Mouse (Mus musculus): Measurements from ENCODE around the gene Rapgef2. TPM values are rescaled to one million over a fixed set of nuclear protein-coding genes. Genes with fewer than 3 reads are reported as not detected.
A peak's percentile ranks its signal among the peaks of the same experiment; 100 is the strongest.

The Rapgef2 gene
- total RNA-seq, 2 experiments from 2014 or later: 16.4 to 17.0 TPM

DNA sequence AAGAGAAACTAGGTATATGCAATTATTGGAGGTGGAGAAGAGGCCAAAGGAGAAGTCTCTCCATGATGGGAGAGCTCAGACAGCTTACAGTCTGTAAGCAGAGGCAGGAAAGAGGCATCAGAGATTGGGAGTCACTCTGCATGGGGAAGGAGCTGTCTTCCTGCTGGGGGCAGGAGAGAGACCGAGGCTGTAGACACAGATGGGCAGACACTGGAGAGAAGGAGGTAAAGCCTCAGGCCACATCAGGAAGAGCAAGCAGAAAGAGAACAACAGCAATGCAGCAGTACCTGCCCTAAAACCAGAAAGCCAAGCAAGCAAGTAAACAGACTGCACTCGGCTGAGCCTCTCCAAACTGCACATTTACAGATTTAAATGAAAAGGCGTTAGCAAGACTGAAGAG is 81.2 kb downstream of the Rapgef2 start:
- no peak for ATAC-seq (ENCODE audit: poor library complexity, severe bottlenecking)

DNA sequence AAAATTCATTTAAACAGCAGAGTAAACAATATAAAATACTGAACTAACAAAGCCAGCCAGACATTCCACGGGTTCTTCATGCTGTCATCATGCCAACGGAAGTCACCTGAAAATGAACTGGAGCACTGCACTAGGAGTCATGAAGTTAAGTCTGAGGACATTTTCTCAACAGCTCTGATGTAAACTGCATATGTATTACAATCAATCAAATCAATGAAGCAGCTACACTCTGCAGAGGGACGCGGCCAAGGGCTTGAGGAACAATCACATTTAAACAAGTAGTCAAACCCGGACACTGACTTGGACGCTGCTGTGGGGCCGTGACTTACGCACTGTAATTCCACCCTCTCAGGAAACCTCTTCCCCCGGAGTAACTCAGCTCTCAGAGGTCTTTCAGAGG is 82.1 kb downstream of the Rapgef2 start:
- ATAC-seq (ENCODE audit: poor library complexity, severe bottlenecking): no peak

DNA sequence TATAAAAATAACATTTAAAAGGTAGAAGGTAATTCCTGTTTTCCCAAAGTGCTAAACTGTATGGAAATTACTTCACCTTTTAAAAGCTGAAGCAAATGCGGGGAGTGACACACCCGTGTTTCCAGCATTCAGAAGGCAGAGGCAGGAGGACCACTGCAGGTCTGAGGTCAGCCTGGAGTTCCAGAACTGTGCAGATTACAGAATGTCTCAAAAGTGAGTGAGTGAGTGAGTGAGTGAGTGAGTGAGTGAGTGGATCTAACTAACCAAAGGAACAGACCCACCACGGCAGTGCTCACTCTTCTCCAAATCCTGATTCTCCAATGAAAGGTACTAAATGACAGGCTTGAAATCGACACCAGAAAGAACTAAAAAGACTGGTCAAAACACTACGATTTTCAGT is 82.5 kb downstream of the Rapgef2 start:
- ATAC-seq (ENCODE audit: poor library complexity, severe bottlenecking): no peak

DNA sequence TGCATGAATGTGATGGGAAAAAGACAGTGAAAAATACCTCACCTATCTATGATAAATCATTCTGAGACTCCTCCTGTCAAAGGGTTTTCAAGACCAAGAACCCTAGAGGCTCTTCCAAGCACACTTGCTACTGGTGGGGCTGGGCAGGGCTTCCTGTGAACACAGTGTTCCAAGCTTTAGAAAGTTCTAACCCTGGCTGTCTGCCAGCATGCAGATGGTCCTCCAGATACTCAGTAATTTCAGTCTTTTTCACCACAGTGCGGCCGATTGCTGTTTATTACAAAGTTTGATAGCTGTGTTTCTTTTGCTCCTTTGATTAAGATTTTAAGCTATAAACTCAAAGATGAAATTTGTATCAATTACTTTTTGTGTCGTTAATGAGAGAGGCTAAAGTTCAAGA is 83.1 kb downstream of the Rapgef2 start:
- no peak for ATAC-seq (ENCODE audit: poor library complexity, severe bottlenecking)

DNA sequence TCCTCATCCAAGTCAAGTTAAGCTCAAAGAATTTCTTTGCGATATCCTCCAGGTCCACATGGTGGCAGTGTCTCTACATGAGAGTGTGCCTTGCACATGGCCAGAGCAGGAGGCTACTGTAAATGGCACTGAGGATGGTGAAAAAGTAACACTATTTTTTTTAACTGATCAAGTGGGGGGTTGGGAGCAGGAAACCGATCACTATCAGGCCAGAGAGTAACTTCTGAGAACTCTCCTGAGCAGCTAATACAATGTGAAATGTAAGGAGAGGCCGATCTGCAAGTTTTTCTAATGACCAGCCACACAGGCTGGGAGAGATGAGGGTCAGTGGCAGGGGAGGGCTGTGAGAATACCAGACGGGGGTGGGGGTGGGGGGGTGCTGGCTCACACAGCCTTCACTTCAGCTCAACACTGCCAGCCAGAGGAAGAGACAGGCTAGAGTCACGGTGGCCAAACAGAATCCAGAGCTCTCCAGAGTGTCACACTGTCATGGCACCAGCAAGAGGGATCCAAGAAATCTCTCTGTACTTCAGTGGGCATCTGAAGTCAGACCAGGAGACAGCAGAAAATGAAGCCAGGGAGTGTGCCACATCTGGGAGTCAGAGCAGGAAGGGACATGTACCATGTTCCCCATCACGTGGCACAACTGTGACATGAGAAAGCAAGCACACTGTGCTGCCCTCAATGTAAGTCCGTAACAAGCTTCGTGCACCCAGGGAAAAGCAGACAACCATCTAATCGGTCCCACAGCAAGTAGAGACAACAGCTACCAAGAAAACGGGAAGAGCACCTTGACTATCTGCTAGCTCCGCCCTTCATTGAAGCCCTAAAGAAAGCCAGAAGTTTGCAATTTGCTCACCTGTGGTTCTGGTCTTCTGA is 83.8 kb downstream of the Rapgef2 start:
- ATAC-seq (ENCODE audit: poor library complexity, severe bottlenecking): peak; percentile 89

DNA sequence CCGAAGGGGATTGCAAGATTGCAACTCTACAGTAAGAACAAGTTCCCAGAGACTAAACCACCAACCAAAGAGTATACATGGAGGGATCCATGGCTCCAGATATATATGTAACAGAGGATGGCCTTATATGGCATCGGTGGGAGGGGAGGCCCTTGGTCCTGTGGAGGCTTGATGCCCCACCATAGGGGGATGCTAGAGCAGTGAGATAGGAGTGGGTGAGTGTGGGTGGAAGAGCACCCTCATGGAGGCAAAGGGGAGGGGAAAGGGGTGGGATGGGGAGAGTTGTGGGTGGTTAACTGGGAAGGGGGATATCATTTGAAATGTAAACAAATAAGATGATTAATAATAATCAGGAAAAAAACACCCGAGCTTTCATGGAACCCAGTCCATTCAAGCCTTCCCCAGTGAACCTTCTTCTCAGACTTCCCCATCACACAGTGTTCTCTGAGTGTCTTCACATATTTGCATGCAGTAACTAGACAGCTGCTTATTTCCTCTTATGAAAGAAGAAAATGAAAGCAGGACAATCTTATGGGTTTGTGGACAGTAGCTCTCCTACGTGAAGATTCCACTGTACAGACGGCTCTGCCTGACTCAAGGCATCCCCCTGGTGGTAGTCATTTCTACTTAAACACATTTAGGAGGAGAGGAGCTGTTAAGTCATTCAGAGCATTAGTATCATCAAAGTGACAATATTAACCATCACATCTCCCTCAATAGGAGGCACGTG is 89.4 kb downstream of the Rapgef2 start:
- peak; percentile 97 for ATAC-seq (ENCODE audit: poor library complexity, severe bottlenecking)

DNA sequence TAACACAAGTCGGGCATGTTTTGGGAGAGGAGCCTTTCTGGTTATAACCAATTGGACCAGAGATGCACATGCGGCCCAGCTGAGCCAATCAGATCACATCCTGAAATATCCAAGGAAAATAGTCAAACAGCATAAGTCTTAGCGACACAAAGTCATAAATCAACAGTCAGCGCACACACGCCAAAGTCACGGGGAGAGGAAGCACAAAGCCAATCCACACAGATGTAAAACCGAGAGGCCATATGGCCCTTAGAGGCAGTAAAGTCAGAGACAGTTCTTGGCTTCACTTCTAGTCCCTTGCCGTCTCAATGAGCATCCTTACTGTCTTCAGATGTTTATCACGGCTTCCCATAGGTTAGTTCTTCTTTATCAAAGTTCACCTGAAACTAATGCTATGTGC is 91.0 kb downstream of the Rapgef2 start:
- no peak for ATAC-seq (ENCODE audit: poor library complexity, severe bottlenecking)

DNA sequence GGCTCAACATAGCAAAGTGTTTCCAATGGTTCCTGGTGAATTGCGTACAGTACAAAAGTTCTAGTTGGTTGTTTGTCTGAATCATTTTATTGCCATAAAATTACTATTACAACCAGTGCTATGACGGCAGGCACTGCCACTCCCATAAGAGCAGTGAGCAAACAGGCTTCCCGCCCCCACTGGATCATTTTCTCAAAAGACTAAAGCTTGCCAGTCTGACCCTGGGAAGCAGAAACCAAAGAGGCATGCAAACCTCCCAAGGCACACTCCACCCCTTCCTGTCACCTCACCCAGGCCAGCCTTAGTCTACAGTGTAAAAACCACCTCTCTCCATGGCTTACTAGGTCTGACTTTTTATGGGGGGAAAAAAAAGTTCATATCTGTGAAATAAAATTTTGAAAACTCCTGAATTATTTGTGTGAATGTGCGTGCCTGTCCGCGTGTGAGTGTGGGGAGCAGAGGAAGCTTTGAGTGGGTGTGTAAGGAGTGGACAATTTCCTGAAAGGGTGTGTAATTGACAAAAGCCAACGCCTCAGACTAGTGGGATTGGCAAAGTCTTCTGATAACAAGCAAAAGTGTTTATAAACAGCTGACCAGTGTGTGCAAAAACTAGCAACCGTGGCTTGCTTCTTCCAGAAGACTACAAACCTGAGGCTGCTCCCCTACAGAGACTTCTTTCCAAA is 92.1 kb downstream of the Rapgef2 start:
- ATAC-seq (ENCODE audit: poor library complexity, severe bottlenecking): no peak

DNA sequence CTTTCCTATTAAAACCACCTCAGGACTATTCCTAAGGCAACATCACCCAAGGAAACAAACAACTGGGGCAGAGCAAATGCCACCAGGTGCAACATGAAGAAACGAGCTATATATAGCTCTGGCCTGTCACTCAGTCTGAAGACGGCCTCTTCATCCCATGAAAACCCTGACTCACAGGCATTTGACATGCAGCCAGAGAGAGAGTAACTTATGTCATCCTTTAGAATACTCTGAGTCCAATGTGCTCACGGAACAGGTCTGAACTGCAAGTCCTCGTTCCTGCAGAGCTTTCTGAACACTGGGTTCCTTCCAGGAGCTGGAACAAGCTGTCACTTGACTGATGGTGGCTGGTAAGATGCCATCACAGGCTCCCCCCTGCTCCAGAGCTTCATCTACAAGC is 93.3 kb downstream of the Rapgef2 start:
- ATAC-seq (ENCODE audit: poor library complexity, severe bottlenecking): no peak

DNA sequence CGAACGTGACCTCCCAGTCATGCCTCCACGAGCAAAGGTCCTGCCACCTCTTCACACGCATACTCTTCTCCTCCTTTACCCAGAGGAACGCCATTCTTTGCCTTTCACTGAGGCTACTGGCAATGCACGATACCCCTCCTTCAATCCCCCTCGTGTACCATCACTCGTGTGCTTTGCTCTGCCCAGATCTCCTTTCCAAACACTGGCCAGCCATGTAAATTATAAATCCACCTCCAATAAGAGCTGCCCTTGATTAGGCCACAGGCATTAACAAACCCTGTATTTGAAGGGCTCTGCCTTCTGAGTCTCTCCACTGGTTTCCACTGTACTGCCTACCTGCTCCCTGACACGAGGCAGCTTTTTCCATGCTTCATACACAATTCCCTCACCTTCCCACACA is 94.3 kb downstream of the Rapgef2 start:
- no peak for ATAC-seq (ENCODE audit: poor library complexity, severe bottlenecking)

DNA sequence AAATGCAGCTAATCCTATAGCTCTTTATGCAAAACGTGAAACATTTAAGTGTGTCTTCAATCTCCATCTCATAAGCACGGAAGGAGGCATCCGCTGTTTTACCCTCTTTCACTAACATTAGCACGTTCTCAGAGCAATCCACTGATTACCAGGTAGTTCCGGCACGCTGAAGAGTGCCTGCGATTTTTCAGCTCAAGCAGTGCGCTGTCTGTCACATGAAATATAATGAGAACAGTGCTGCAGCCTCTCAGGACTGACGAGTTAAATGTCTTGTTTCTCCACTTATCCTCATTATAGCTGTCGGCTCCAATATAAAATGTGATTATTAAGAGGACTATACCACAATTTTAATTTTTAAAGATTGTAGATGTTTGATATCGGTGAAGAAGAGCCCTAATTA is 94.8 kb downstream of the Rapgef2 start:
- ATAC-seq (ENCODE audit: poor library complexity, severe bottlenecking): no peak

DNA sequence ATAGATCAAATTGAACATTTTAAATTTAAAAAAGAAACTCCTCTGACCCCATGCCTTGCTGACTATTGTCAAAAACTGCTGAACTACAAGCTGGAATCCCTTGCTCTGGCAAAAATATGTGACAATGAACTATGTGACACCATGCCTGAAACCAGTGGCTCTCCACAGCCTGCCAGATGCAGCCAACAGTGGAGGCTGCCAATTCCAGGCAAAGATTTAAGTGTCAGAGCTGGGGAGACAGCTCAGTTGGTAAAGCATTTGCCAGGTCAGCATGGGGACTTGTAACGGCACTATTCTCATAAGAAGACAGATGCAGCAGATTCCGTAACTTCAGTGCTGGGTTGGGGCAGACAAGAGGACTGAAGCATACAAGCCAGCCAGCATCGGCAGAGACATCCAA is 95.9 kb downstream of the Rapgef2 start:
- no peak for ATAC-seq (ENCODE audit: poor library complexity, severe bottlenecking)

DNA sequence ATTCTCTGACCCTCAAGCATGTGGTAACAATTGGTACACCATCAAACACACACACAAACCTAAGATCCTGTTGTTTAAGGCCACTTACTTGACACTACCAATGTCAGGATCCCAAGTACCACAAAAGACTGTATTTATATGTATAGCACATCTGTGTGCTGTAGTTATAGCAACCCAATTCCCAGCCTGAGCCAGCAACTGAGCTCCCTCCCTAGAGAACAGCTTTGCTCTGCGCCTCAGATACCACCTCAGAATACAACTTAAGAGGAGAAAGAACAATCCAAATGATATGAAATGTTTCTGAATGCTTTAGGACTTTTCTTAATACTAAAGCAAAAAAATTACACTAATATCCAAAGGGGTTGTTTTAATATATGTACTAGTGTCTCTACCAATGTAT is 98.4 kb downstream of the Rapgef2 start:
- no peak for ATAC-seq (ENCODE audit: poor library complexity, severe bottlenecking)

DNA sequence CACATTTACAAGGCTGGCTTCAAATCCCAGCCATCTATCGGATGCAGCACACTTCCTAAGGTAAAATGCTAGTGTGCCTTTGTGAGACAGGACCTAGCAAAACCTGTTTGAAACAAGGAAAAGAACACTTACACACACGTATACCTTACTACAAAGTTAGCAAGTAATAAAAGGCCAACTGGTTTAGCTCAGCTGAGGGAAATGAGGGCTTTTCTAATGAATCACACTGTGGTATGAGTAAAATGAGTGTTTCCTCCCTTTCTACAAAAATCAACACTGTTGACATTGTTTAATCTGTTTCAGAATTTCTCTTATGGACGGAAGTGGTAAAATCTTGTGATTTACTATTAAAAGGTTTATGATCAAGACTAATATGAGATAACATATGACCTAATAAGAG is 104.0 kb downstream of the Rapgef2 start:
- ATAC-seq (ENCODE audit: poor library complexity, severe bottlenecking): no peak

DNA sequence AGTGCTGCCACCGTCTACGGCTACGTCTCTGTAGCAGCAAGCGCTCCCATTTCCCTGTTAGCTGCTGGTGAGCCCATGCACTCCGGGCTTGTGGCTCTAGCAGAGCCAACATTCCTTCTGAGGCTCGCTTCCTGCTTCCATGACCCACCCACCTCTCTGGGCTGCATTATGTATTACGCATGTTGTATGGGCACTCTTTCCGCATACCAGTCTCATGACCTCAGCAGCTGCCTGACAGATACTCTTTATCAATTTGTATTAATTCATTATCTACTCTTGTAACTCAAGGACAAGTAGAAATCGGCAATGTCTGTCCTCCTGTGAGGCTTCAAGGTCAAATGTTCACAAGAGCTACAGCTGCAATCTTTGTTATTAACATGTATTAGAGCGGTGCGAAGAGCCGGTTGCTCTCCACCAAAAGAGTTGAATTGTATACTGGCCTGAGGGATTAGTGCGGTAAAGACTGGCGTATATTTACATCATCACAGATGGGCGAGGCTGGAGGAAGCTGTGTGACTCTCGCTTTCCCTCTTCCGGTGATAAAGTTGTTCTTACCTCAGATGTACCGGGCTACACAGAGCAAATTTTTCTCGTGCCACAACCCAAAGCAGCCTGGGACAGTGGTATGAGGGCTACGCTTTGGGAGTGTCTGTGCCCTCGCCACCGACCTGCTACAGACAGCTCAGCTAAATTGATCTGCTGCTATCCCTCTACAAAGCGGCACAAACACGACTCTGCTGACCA is 104.9 kb downstream of the Rapgef2 start:
- ATAC-seq (ENCODE audit: poor library complexity, severe bottlenecking): peak; percentile 62

DNA sequence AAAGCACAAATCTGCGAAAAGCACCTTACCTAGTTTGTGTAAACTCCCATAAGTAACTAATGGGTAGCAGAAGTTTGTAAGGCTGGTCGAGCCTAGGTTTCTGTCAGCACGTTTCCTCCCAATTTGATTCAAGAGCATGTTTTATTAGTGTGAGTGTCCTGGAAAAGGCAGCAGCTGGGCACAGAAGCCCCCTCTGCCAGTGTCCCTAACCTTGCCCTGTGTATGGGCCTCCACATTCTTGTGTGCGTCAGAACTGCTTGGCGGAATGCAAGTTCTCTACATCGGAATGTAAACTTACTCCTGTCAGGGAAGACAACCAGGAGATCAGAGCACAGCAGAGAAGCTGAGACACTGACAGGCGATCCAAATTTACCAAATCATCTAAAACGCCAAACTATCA is 106.2 kb downstream of the Rapgef2 start:
- ATAC-seq (ENCODE audit: poor library complexity, severe bottlenecking): no peak

DNA sequence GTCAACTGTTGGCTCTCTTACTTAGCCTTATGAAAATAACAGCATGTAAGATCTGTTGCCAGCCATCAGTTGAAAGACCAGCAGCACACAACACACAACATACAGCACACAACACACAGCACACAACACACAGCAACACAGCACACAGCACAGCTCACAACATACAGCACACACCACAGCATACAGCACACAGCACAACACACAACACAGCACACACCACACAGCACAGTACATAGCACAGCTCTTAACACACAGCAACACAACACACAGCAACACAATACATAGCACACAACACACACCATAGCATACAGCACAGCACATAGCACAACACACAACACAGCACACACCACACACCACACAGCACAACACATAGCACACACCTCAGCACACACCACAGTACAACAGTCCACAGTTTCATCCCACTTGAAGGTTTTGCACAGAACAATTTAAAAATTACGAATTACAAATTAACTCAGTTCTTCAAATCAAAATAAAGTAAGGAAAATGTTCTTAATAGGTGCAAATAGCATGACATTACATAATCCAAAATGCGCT is 106.7 kb downstream of the Rapgef2 start:
- ATAC-seq (ENCODE audit: poor library complexity, severe bottlenecking): no peak

DNA sequence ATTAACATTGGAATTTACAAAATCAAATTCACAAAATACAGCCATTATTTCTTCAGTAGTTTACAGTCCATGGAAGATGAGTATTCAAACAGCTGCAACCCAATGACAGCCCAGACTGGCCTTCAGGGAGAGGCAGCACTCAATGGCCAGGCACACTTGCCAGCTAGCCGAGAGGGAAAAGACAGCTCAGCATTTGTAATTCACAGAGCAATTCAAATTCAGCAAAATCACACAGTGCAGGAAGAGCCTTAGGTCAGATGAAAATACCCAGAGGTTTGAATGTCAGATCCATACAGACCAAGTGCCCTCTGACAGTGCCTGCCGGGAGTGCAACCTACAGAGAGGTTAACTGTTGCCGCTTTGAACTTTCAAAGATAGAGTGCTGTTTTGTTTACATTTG is 107.6 kb downstream of the Rapgef2 start:
- no peak for ATAC-seq (ENCODE audit: poor library complexity, severe bottlenecking)

DNA sequence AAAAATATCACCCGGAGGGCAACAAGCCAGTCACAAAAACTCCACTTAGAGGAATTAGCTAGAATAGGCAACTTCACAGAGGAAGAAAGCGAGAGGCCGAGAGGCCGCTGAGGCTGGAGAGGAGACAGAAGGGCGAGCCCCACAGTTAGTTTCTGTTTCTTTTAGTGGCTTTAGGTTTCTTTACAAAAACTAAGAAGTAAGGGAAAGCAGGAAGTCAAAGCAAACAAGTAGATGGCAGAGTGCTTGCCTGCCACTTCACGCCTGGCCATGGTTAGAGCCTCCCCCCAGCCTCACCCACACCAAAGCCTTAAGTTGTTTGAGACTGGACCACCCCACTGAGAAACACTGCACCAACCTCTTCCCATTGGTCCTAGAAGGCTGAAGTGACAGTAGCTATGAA is 108.2 kb downstream of the Rapgef2 start:
- ATAC-seq (ENCODE audit: poor library complexity, severe bottlenecking): peak; percentile 69

DNA sequence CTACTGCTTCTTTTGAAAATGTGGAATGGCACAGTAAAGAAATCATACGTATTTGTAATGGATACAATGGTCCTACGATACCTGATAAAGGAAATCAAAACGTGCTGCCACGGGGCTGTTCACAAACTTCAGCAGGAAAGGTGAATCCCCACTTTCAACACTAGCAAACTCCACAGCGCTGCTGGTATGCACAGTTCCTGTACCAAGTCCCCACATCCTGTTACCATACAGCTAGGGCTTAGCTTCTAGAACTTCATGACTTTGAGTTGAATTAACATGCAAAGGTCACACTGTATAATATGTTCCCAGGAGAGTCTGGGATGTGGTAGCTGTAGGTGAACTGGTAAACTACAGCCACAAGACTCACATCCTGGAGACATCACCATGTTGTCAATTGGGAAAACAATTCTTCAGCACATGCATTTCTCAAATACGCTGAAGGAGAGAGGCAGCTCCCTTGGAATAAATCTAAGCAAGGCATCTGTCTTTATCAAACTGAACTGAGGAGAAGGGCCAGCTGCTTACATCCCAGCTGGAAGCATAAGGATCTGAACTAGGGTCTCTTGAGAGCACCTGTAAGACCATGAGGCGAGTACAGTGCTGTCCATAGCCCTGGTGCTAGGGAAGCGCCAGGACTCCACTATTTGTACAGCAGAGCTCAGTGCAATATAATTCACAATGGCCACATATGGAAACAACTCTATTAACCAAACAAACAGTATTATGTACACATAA is 109.0 kb downstream of the Rapgef2 start:
- ATAC-seq (ENCODE audit: poor library complexity, severe bottlenecking): peak; percentile 31
